Mouse (Mus musculus) bone marrow, adult 2 months (tissue): Measurements from ENCODE around the gene Clpx. TPM values are rescaled to one million over a fixed set of nuclear protein-coding genes. Genes with fewer than 3 reads are reported as not detected.

ENCODE experiments used
- H3K27ac ChIP-seq: fragments of 200-500 bp; 2 replicates; pipeline ENCODE4 v1.5.1; 2012; ENCODE audit warnings: low read depth, mild to moderate bottlenecking, control low read depth, inconsistent platforms, low read length; ENCODE audit not compliant: control insufficient read depth, poor library complexity, insufficient read depth
- H3K4me1 ChIP-seq: fragments of 200-500 bp; 2 replicates; pipeline ENCODE4 v1.6.1; 2011; ENCODE audit warnings: low read length; ENCODE audit not compliant: control insufficient read depth, insufficient read depth
- H3K4me3 ChIP-seq: fragments of 200-500 bp; replicated peaks from 2 replicates; pipeline ENCODE3; 2011; ENCODE audit warnings: mild to moderate bottlenecking, low read depth, low read length, control low read depth; ENCODE audit not compliant: control insufficient read depth
- CTCF ChIP-seq: fragments of 200-500 bp; IDR thresholded peaks from 2 replicates; pipeline ENCODE4 v1.5.1; 2011; ENCODE audit warnings: low read length, control low read depth; ENCODE audit not compliant: control insufficient read depth, insufficient read depth
- POLR2A ChIP-seq: fragments of 200-500 bp; IDR thresholded peaks from 2 replicates; pipeline ENCODE4 v1.6.1; 2011; ENCODE audit warnings: low read depth, mild to moderate bottlenecking, control low read depth, low read length, borderline replicate concordance; ENCODE audit not compliant: control insufficient read depth
- WGBS: fragments of 180-500 bp; shearing (Covaris S2); methylation state at CpG from one replicate; pipeline ENCODE4 v1.1.7; 2018; 5-methylcytosine and 5-hydroxymethylcytosine counted together
- polyA plus RNA-seq: library from polyadenylated mRNA; stranded (reverse); fragments of >200 nt; gene quantifications from 2 replicates; pipeline ENCODE4 v1.2.4, GENCODE M21; 2011; ENCODE audit warnings: low replicate concordance; ENCODE audit not compliant: missing spikeins, insufficient read depth, insufficient read length

The Clpx gene
- polyA plus RNA-seq, 1 experiment = 19.9 TPM

GRCm38 (mm10) chr9:65308011-65308410 lies 14.0 kb downstream of the Clpx start:
- no peak overlapping the region for H3K4me3 ChIP-seq
- 71% methylated on average over 1 of the region's 1 CpGs for WGBS
- no peak overlapping the region for H3K27ac ChIP-seq
- no peaks in the 10 kb centered on the region for H3K4me1 ChIP-seq
- TF ChIP-seq CTCF = no peak
- no peak for TF ChIP-seq POLR2A

GRCm38 (mm10) chr9:65312669-65313357 lies 18.8 kb downstream of the Clpx start:
- no peak overlapping the region for H3K4me3 ChIP-seq
- TF ChIP-seq POLR2A = no peak
- TF ChIP-seq CTCF = no peak
- no peaks in the 10 kb centered on the region for H3K4me1 ChIP-seq
- WGBS = 92% methylated on average over 4 of the region's 4 CpGs
- no peak overlapping the region for H3K27ac ChIP-seq

- no peaks in the 10 kb centered on the region for H3K4me1 ChIP-seq
- WGBS = 84% methylated on average over 1 of the region's 1 CpGs
- TF ChIP-seq POLR2A (no peak), CTCF (no peak)
- no peak overlapping the region for H3K27ac ChIP-seq
- H3K4me3 ChIP-seq = no peak overlapping the region
Observed at GRCm38 (mm10) chr9:65313846-65314245, 19.8 kb downstream of the Clpx start.

GRCm38 (mm10) chr9:65322255-65322900 lies 28.3 kb downstream of the Clpx start:
- TF ChIP-seq CTCF = no peak
- no peak for TF ChIP-seq POLR2A
- Histone ChIP-seq H3K4me3 (no peak overlapping the region), H3K4me1 (no peaks in the 10 kb centered on the region), H3K27ac (no peak overlapping the region)
- 91% methylated on average over 11 of the region's 11 CpGs for WGBS

- Histone ChIP-seq H3K4me1 (no peaks in the 10 kb centered on the region), H3K4me3 (no peak overlapping the region), H3K27ac (no peak overlapping the region)
- no peak for TF ChIP-seq CTCF
- TF ChIP-seq POLR2A = no peak
Observed at GRCm38 (mm10) chr9:65325971-65326370, 31.9 kb downstream of the Clpx start.

GRCm38 (mm10) chr9:65327371-65327770 lies 33.3 kb downstream of the Clpx start:
- no peaks in the 10 kb centered on the region for H3K4me1 ChIP-seq
- no peak for TF ChIP-seq POLR2A
- H3K4me3 ChIP-seq = no peak overlapping the region
- H3K27ac ChIP-seq = no peak overlapping the region
- WGBS = 92% methylated on average over 2 of the region's 2 CpGs

GRCm38 (mm10) chr9:65333958-65334357 lies 39.9 kb downstream of the Clpx start:
- H3K4me1 ChIP-seq = no peaks in the 10 kb centered on the region
- 91% methylated on average over 5 of the region's 5 CpGs for WGBS
- H3K27ac ChIP-seq = no peak overlapping the region
- TF ChIP-seq POLR2A (no peak), CTCF (no peak)
- H3K4me3 ChIP-seq = no peak overlapping the region

- Histone ChIP-seq H3K27ac (no peak overlapping the region), H3K4me3 (no peak overlapping the region), H3K4me1 (no peaks in the 10 kb centered on the region)
- TF ChIP-seq POLR2A (no peak), CTCF (no peak)
- 63% methylated on average over 4 of the region's 4 CpGs for WGBS
Observed at GRCm38 (mm10) chr9:65339146-65339545, 45.1 kb downstream of the Clpx start.
